Mouse (Mus musculus): ENCODE measurements around the gene Elp4. TPM values are rescaled to one million over a fixed set of nuclear protein-coding genes. Genes with fewer than 3 reads are reported as not detected.

Gene Elp4
- polyA plus RNA-seq, 1 experiment from 2014 or later, result 40.4 TPM

DNA sequence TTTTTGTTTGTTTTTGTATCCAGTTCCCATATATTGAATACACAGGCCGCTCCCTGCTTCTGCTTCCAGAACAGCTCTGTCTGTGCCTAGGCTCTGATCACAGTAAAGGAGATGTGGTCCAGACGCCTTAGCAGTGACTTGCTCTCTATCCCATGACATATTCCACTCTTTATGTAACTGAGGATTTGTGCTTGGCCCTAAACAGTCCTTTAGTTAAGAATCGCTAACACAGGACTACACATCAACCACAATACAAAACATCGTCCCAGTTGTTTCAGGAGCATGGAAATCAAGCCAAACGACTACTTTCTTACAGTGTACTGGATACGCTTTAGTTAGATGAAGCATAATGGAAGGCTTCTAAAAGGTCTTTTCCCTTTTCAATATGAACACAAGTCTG lies 102.8 kb downstream of the Elp4 start:
- H3K9ac ChIP-seq (replicated peaks; ENCODE audit: low read depth, low read length), result no peak overlapping the region
- WGBS, result 87% methylated on average over 6 of the region's 6 CpGs
- ATAC-seq (ENCODE audit: insufficient number of reproducible peaks, insufficient read depth, low FRiP score, low read depth), result no peak

DNA sequence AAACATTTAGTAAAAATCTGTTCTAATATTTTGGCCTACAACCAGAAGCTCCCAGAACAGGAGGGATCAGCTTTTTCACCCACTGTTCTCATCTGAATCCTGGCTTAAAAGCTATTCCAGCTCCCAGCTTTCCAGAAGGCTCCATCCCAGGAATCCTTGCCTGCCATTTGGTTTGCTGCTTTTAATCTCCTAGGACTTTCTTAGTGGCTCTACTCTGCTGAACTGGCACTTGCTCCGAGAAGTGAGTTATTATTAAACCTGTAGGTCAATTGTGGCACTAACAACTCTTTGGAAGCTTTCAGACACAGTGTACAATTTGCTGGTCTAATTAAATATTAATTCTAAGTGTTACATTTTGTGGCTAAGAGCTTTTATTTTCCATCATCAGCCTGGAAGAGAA lies 103.7 kb downstream of the Elp4 start:
- no peaks in the 10 kb centered on the region for H3K9me3 ChIP-seq (ENCODE audit: control insufficient read depth, low read depth, low read length)
- H3K4me2 ChIP-seq (replicated peaks; ENCODE audit: low read depth, low read length), result no peak overlapping the region
- no peaks in the 10 kb centered on the region for H3K4me1 ChIP-seq (ENCODE audit: control insufficient read depth, insufficient read depth, low read length)
- no peaks in the 10 kb centered on the region for H3K36me3 ChIP-seq (ENCODE audit: control insufficient read depth, insufficient read depth, low read length)
- 70% methylated on average over 1 of the region's 1 CpGs for WGBS
- no peak overlapping the region for H3K27ac ChIP-seq (ENCODE audit: low read length)
- H3K27me3 ChIP-seq (ENCODE audit: control insufficient read depth, insufficient read depth, low read length), result no peaks in the 10 kb centered on the region
- ATAC-seq (ENCODE audit: insufficient number of reproducible peaks, insufficient read depth, low FRiP score, low read depth), result no peak
- no peak overlapping the region for H3K4me3 ChIP-seq (ENCODE audit: low read depth, low read length)
- no peak overlapping the region for H3K9ac ChIP-seq (replicated peaks; ENCODE audit: low read depth, low read length)

More for the DNA sequence above, 102.8 kb downstream of the Elp4 start:
- H3K4me3 ChIP-seq (ENCODE audit: low read depth, low read length), result no peak overlapping the region
- no peaks in the 10 kb centered on the region for H3K36me3 ChIP-seq (ENCODE audit: control insufficient read depth, insufficient read depth, low read length)
- no peaks in the 10 kb centered on the region for H3K4me1 ChIP-seq (ENCODE audit: control insufficient read depth, insufficient read depth, low read length)
- H3K9me3 ChIP-seq (ENCODE audit: control insufficient read depth, low read depth, low read length), result no peaks in the 10 kb centered on the region
- H3K4me2 ChIP-seq (replicated peaks; ENCODE audit: low read depth, low read length), result no peak overlapping the region
- H3K27me3 ChIP-seq (ENCODE audit: control insufficient read depth, insufficient read depth, low read length), result no peaks in the 10 kb centered on the region
- no peak overlapping the region for H3K27ac ChIP-seq (ENCODE audit: low read length)

DNA sequence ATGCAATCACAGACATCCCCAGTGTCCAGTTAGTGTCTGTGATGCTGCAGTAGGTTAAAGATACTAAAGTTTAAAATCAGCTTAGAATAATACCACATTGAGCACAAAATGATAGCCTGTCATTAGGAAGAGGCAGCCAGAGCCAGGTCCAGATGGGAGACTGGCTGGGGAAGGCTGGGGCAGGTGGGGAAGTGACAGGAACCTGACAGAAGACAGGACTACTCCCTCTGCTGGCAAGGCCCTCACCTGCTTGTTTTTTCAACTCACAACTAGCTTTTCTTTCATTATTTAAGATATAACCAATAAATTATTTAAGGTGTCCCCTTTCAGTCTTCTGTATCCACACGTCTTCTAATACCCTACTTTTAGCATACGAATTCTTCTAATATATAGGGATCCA lies 104.5 kb downstream of the Elp4 start:
- Histone ChIP-seq H3K9me3 (ENCODE audit: control insufficient read depth, low read depth, low read length) (no peaks in the 10 kb centered on the region), H3K9ac (replicated peaks; ENCODE audit: low read depth, low read length) (no peak overlapping the region)
- ATAC-seq (ENCODE audit: insufficient number of reproducible peaks, insufficient read depth, low FRiP score, low read depth), result no peak

DNA sequence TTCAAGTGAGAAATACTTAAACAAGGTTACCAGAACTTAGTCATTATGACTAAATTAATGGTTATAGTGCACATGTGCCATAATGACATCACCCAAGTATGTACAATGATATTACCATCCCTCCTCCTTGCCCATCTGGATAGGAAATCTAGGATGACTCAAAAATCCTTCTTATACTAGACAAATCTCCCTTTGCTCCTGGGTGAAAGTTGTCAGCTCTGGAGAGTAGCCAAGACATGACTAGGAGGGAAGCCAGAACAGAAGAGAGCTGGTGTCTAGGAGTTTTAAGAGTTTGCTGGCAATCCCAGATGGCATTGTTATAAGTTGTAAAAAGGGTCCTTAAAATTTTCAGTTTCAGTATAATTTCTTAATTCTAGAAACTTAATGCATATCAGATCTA lies 106.5 kb downstream of the Elp4 start:
- no peak overlapping the region for H3K9ac ChIP-seq (replicated peaks; ENCODE audit: low read depth, low read length)
- no peaks in the 10 kb centered on the region for H3K9me3 ChIP-seq (ENCODE audit: control insufficient read depth, low read depth, low read length)
- H3K4me2 ChIP-seq (replicated peaks; ENCODE audit: low read depth, low read length), result no peak overlapping the region
- H3K36me3 ChIP-seq (ENCODE audit: control insufficient read depth, insufficient read depth, low read length), result no peaks in the 10 kb centered on the region
- ATAC-seq (ENCODE audit: insufficient number of reproducible peaks, insufficient read depth, low FRiP score, low read depth), result no peak
- H3K4me3 ChIP-seq (ENCODE audit: low read depth, low read length), result no peak overlapping the region
- no peaks in the 10 kb centered on the region for H3K27me3 ChIP-seq (ENCODE audit: control insufficient read depth, insufficient read depth, low read length)
- H3K27ac ChIP-seq (ENCODE audit: low read length), result no peak overlapping the region
- no peaks in the 10 kb centered on the region for H3K4me1 ChIP-seq (ENCODE audit: control insufficient read depth, insufficient read depth, low read length)

More for the DNA sequence above, 104.5 kb downstream of the Elp4 start:
- no peaks in the 10 kb centered on the region for H3K27me3 ChIP-seq (ENCODE audit: control insufficient read depth, insufficient read depth, low read length)
- no peak overlapping the region for H3K4me2 ChIP-seq (replicated peaks; ENCODE audit: low read depth, low read length)
- H3K4me3 ChIP-seq (ENCODE audit: low read depth, low read length), result no peak overlapping the region
- no peaks in the 10 kb centered on the region for H3K4me1 ChIP-seq (ENCODE audit: control insufficient read depth, insufficient read depth, low read length)
- H3K36me3 ChIP-seq (ENCODE audit: control insufficient read depth, insufficient read depth, low read length), result no peaks in the 10 kb centered on the region
- WGBS, result 73% methylated on average over 2 of the region's 2 CpGs
- no peak overlapping the region for H3K27ac ChIP-seq (ENCODE audit: low read length)

DNA sequence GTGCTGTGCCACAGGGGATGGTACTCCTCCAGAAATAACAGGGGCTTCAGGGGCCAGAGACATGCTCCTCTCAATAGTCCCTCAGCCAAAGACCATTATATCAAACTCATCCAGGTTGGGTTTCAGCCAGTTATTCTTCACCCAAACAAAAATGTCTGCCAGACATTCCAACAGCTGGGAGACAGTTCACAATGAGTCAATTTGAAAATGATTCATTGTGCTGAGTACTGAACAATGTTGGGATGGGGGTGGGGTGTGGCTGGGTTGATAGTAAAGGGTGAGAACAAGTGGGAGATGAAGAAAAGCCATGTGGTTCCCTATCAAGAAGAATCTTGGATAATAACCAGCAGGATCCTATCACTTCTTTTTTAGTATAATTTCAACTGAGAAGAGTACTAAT lies 108.3 kb downstream of the Elp4 start:
- Histone ChIP-seq H3K4me2 (replicated peaks; ENCODE audit: low read depth, low read length) (no peak overlapping the region), H3K9ac (replicated peaks; ENCODE audit: low read depth, low read length) (no peak overlapping the region), H3K36me3 (ENCODE audit: control insufficient read depth, insufficient read depth, low read length) (no peaks in the 10 kb centered on the region), H3K27ac (ENCODE audit: low read length) (no peak overlapping the region), H3K4me3 (ENCODE audit: low read depth, low read length) (no peak overlapping the region), H3K4me1 (ENCODE audit: control insufficient read depth, insufficient read depth, low read length) (no peaks in the 10 kb centered on the region), H3K27me3 (ENCODE audit: control insufficient read depth, insufficient read depth, low read length) (no peaks in the 10 kb centered on the region), H3K9me3 (ENCODE audit: control insufficient read depth, low read depth, low read length) (no peaks in the 10 kb centered on the region)
- ATAC-seq (ENCODE audit: insufficient number of reproducible peaks, insufficient read depth, low FRiP score, low read depth), result 0 out of 2 replicates have a peak, but pooled peaks have one; percentile 28

DNA sequence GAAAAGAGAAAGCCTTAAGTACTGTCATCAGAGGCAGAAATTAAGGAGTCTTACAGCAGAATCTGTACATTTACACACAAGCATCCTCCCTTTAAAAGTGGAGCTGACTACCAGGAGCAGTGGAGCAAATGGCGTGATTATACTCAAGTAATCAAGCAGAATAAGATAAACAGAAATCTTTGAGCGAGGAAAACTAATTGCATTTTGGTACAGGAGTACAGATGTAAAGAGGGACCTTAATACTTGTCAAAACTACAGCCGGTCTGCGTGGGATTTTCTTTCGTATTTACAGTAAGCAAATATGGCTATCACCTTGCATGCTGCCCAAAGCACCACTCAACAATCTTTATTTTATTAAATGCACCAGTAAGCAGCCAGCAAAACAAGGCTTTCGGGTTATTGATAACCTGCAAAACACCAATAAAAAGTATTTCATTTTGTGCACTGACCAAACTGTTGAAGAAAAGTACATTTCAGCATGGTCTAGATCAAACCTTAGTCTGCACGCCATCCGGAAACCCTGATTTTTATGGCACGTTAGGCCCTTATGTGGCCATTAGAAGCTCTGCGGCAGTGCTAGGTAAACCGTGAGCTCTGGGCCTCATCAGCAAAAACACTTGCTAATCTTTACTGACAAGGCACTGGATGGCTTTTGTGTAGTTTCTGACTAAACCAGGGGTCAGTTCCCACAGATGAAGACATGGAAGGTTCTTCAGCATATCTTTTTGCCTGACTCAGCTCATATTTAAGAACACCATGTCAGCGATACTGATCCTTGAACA lies 111.8 kb downstream of the Elp4 start:
- H3K9me3 ChIP-seq (ENCODE audit: control insufficient read depth, low read depth, low read length), result no peaks in the 10 kb centered on the region
- no peak for ATAC-seq (ENCODE audit: insufficient number of reproducible peaks, insufficient read depth, low FRiP score, low read depth)
- no peaks in the 10 kb centered on the region for H3K4me1 ChIP-seq (ENCODE audit: control insufficient read depth, insufficient read depth, low read length)
- no peaks in the 10 kb centered on the region for H3K27me3 ChIP-seq (ENCODE audit: control insufficient read depth, insufficient read depth, low read length)
- 80% methylated on average over 12 of the region's 12 CpGs for WGBS
- no peak overlapping the region for H3K27ac ChIP-seq (ENCODE audit: low read length)
- H3K4me3 ChIP-seq (ENCODE audit: low read depth, low read length), result no peak overlapping the region
- no peak overlapping the region for H3K4me2 ChIP-seq (replicated peaks; ENCODE audit: low read depth, low read length)
- H3K9ac ChIP-seq (replicated peaks; ENCODE audit: low read depth, low read length), result no peak overlapping the region
- no peaks in the 10 kb centered on the region for H3K36me3 ChIP-seq (ENCODE audit: control insufficient read depth, insufficient read depth, low read length)

DNA sequence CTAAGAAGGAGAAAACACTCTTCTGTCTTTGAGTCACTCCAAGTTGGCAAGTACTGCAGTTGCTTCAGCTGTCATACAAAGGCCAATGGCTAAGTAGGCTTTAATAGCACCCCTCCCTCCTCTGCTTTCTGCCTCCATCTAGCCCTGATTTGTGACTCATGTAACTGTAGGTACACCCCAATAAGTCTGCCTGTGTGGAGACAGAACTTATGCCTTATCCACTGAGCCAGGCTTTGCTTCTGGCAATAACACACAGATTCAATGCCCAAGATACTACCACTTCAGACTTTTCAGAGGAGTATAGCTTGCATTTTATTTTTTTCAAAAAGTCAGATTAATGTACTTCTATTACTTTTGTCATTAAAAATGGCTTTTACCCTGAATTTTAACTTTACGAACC lies 114.4 kb downstream of the Elp4 start:
- H3K4me2 ChIP-seq (replicated peaks; ENCODE audit: low read depth, low read length), result no peak overlapping the region
- H3K9ac ChIP-seq (replicated peaks; ENCODE audit: low read depth, low read length), result no peak overlapping the region
- no peaks in the 10 kb centered on the region for H3K9me3 ChIP-seq (ENCODE audit: control insufficient read depth, low read depth, low read length)
- H3K27ac ChIP-seq (ENCODE audit: low read length), result no peak overlapping the region
- no peak overlapping the region for H3K4me3 ChIP-seq (ENCODE audit: low read depth, low read length)
- no peak for ATAC-seq (ENCODE audit: insufficient number of reproducible peaks, insufficient read depth, low FRiP score, low read depth)
- no peaks in the 10 kb centered on the region for H3K36me3 ChIP-seq (ENCODE audit: control insufficient read depth, insufficient read depth, low read length)
- H3K27me3 ChIP-seq (ENCODE audit: control insufficient read depth, insufficient read depth, low read length), result no peaks in the 10 kb centered on the region
- WGBS, result 97% methylated on average over 1 of the region's 1 CpGs
- H3K4me1 ChIP-seq (ENCODE audit: control insufficient read depth, insufficient read depth, low read length), result no peaks in the 10 kb centered on the region

DNA sequence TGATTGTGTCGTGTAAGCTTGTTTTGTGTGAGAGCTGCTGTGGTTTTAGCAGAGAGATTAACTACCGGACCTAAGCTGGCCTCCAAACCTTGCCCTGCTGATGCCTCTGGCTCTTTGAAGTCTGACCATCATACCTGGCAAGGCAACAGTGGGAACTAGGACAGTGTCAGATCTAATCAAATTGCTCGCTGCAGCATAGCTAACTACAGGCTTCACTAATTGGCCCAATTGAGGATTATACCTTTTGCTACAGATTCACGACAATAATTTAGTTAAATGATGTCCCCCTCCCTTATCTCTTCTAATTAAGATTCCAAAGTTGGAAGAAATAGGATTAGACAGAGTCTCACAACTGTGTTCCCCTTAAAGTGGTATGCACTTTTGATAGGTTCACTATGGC lies 116.6 kb downstream of the Elp4 start:
- no peak for ATAC-seq (ENCODE audit: insufficient number of reproducible peaks, insufficient read depth, low FRiP score, low read depth)
- Histone ChIP-seq H3K9me3 (ENCODE audit: control insufficient read depth, low read depth, low read length) (no peaks in the 10 kb centered on the region), H3K4me2 (replicated peaks; ENCODE audit: low read depth, low read length) (no peak overlapping the region), H3K4me1 (ENCODE audit: control insufficient read depth, insufficient read depth, low read length) (no peaks in the 10 kb centered on the region), H3K27me3 (ENCODE audit: control insufficient read depth, insufficient read depth, low read length) (no peaks in the 10 kb centered on the region), H3K36me3 (ENCODE audit: control insufficient read depth, insufficient read depth, low read length) (no peaks in the 10 kb centered on the region), H3K4me3 (ENCODE audit: low read depth, low read length) (no peak overlapping the region), H3K9ac (replicated peaks; ENCODE audit: low read depth, low read length) (no peak overlapping the region), H3K27ac (ENCODE audit: low read length) (no peak overlapping the region)
- 72% methylated on average over 4 of the region's 4 CpGs for WGBS

DNA sequence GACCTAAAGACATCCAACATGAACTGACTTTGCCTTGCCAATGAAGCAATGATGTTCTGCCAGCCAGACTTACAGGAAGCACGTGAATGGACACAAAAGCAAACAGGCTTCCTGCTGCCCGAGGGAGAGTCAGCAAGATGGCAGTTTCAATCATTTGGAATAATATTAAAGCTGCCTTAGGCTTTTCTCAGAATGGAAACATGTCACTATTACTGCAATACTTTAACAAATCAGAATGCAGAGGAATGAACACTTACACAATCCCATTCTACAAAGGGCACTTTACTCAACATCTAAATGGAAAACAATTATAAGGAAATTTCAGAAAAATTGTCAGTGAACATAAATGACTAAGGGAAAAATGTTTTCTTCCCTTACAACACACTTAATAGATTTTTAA lies 117.4 kb downstream of the Elp4 start:
- Histone ChIP-seq H3K27ac (ENCODE audit: low read length) (no peak overlapping the region), H3K36me3 (ENCODE audit: control insufficient read depth, insufficient read depth, low read length) (no peaks in the 10 kb centered on the region), H3K27me3 (ENCODE audit: control insufficient read depth, insufficient read depth, low read length) (no peaks in the 10 kb centered on the region), H3K9me3 (ENCODE audit: control insufficient read depth, low read depth, low read length) (no peaks in the 10 kb centered on the region), H3K4me2 (replicated peaks; ENCODE audit: low read depth, low read length) (no peak overlapping the region), H3K4me3 (ENCODE audit: low read depth, low read length) (no peak overlapping the region), H3K9ac (replicated peaks; ENCODE audit: low read depth, low read length) (no peak overlapping the region), H3K4me1 (ENCODE audit: control insufficient read depth, insufficient read depth, low read length) (no peaks in the 10 kb centered on the region)
- WGBS, result 55% methylated on average over 2 of the region's 2 CpGs
- ATAC-seq (ENCODE audit: insufficient number of reproducible peaks, insufficient read depth, low FRiP score, low read depth), result no peak
